ENCODE assay signal across 8 mouse cellular contexts in the genomic region with DNA sequence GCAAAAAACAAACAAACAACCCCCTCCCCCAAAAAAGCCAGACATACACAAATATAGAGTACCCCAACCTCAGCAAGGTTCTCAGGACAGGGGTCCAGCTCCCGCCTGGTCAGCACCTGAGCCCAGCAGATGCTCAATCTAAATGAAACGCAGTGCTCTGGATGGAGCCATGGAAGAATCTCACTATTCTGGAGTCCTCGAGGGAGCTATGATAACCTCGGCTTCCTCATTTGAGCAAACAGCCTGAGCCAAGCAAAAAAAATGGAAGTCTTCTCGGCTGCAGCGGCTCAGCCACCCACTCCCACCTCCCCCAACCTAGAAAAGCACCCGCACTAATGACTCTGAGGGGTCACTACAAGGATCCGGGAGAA. TPM values are rescaled to one million over a fixed set of nuclear protein-coding genes. Genes with fewer than 3 reads are reported as not detected.
A peak's percentile ranks its signal among the peaks of the same experiment; 100 is the strongest.
DNase-seq lines count a peak whose midpoint lies in the region; ATAC-seq and TF ChIP-seq lines count a peak whose summit lies in the region.

No protein-coding gene starts in this region.

- peaks cover 16% of the 10 kb centered on the region for H3K4me1 ChIP-seq in forebrain, embryonic 10.5 days
- H3K4me1 ChIP-seq in liver, embryonic 12.5 days: peaks cover 21% of the 10 kb centered on the region
- peaks cover 6% of the 10 kb centered on the region for H3K4me1 ChIP-seq in stomach, embryonic 15.5 days

- H3K4me2 ChIP-seq in liver, embryonic 12.5 days: peak overlapping the region; percentile 88
- H3K4me2 ChIP-seq in stomach, embryonic 15.5 days: peak overlapping the region; percentile 66

- H3K9ac ChIP-seq in liver, embryonic 12.5 days: peak overlapping the region; percentile 89
- H3K9ac ChIP-seq in stomach, embryonic 15.5 days: peak overlapping the region; percentile 83

- peaks cover 11% of the 10 kb centered on the region for H3K27me3 ChIP-seq in forebrain, embryonic 10.5 days (ENCODE audit: poor library complexity, severe bottlenecking)
- peaks cover 12% of the 10 kb centered on the region; the same call in 1 of the 2 replicates for H3K27me3 ChIP-seq in liver, embryonic 12.5 days (replicated peaks)
- H3K27me3 ChIP-seq in stomach, embryonic 15.5 days (replicated peaks): no peaks in the 10 kb centered on the region

- DNase-seq in gastrocnemius, adult 2 months: no peak
- no peak for DNase-seq in gastrocnemius, postnatal 36 days
- peak; percentile 24 for DNase-seq in 416B (ENCODE audit: low read depth)
- DNase-seq in forebrain, embryonic 10.5 days (ENCODE audit: extremely low spot score, low spot score): no peak
- no peak for DNase-seq in cerebellum, adult 8-10 months
- DNase-seq in layer of hippocampus, postnatal 14 days (ENCODE audit: low spot score in 2 of 2): no peak

- no peaks in the 10 kb centered on the region for H3K9me3 ChIP-seq in forebrain, embryonic 10.5 days
- H3K9me3 ChIP-seq in liver, embryonic 12.5 days (replicated peaks): no peaks in the 10 kb centered on the region
- no peaks in the 10 kb centered on the region for H3K9me3 ChIP-seq in stomach, embryonic 15.5 days

- intact Hi-C loops in gastrocnemius, adult 2 months (cut with DNase I): no loop called here
- intact Hi-C loops in gastrocnemius, postnatal 36 days (cut with DNase I): no loop called here

- H3K36me3 ChIP-seq in forebrain, embryonic 10.5 days (replicated peaks): peaks cover 42% of the 10 kb centered on the region
- H3K36me3 ChIP-seq in liver, embryonic 12.5 days: peaks cover 41% of the 10 kb centered on the region
- peaks cover 38% of the 10 kb centered on the region for H3K36me3 ChIP-seq in stomach, embryonic 15.5 days

- H3K27ac ChIP-seq in gastrocnemius, adult 2 months: peak overlapping the region; percentile 97
- peak overlapping the region; percentile 95 for H3K27ac ChIP-seq in forebrain, embryonic 10.5 days
- peak overlapping the region; percentile 39; the same call in 1 of the 2 replicates for H3K27ac ChIP-seq in liver, embryonic 12.5 days
- no peak overlapping the region for H3K27ac ChIP-seq in stomach, embryonic 15.5 days

- peak; percentile 19; the same call in 1 of the 2 replicates for ATAC-seq in liver, embryonic 12.5 days
- no peak; the same call in 1 of the 2 replicates for ATAC-seq in stomach, embryonic 15.5 days (ENCODE audit: insufficient read depth, low FRiP score, low read depth)

- WGBS in forebrain, embryonic 10.5 days: 9% methylated on average over 8 of the region's 8 CpGs
- 3% methylated on average over 8 of the region's 8 CpGs for WGBS in liver, embryonic 12.5 days (ENCODE audit: insufficient replicate concordance)
- 3% methylated on average over 8 of the region's 8 CpGs for WGBS in stomach, embryonic 15.5 days

- TF ChIP-seq CTCF in gastrocnemius, adult 2 months (IDR thresholded peaks at IDR 0.05): no peak

- peak overlapping the region; percentile 99 for H3K4me3 ChIP-seq in gastrocnemius, adult 2 months
- H3K4me3 ChIP-seq in forebrain, embryonic 10.5 days: peak overlapping the region; percentile 94
- peak overlapping the region; percentile 78 for H3K4me3 ChIP-seq in liver, embryonic 12.5 days
- H3K4me3 ChIP-seq in stomach, embryonic 15.5 days (replicated peaks): peak overlapping the region; percentile 89

RNA-seq across cellular contexts. Expression of a gene that starts 0.8 kb away (rescaled TPM):
- 1,000 to 10,000 TPM in 1 of 2 experiments, 100 to 1,000 TPM in 1; 866 to 1,200 TPM for total RNA-seq in gastrocnemius, adult 2 months (2021)
- 100 to 1,000 TPM; 906 to 972 TPM for total RNA-seq in gastrocnemius, postnatal 36 days (2021)
- 595 and 612 TPM in 2 replicates for polyA plus RNA-seq in forebrain, embryonic 10.5 days (2016; fragmentation: Nextera tagmentation; extraction: Ambion mirVana)
- 381 and 395 TPM in 2 replicates for polyA plus RNA-seq in liver, embryonic 12.5 days (2016; fragmentation: Nextera tagmentation; extraction: Ambion mirVana)
- 542 and 594 TPM in 2 replicates for polyA plus RNA-seq in stomach, embryonic 15.5 days (2015; fragmentation: Nextera tagmentation; extraction: Ambion mirVana)
- 100 to 1,000 TPM; 428 to 432 TPM for total RNA-seq in layer of hippocampus, postnatal 14 days (2021)

RNA-seq across cellular contexts. Expression of a gene that starts 1.8 kb away (rescaled TPM):
- total RNA-seq in gastrocnemius, adult 2 months (2021): not detected
- not detected for total RNA-seq in gastrocnemius, postnatal 36 days (2021)
- polyA plus RNA-seq in forebrain, embryonic 10.5 days (2016; fragmentation: Nextera tagmentation; extraction: Ambion mirVana): not detected in 2 replicates
- polyA plus RNA-seq in liver, embryonic 12.5 days (2016; fragmentation: Nextera tagmentation; extraction: Ambion mirVana): not detected in 2 replicates
- polyA plus RNA-seq in stomach, embryonic 15.5 days (2015; fragmentation: Nextera tagmentation; extraction: Ambion mirVana): 1.0 TPM in 1 of 2 replicates, not detected in the other
- not detected for total RNA-seq in layer of hippocampus, postnatal 14 days (2021)

RNA-seq across cellular contexts. Expression of a gene that starts 8.2 kb away (rescaled TPM):
- total RNA-seq in gastrocnemius, adult 2 months (2021): 100 to 1,000 TPM; 100 to 116 TPM
- total RNA-seq in gastrocnemius, postnatal 36 days (2021): 10 to 100 TPM; 93.2 to 95.3 TPM
- polyA plus RNA-seq in forebrain, embryonic 10.5 days (2016; fragmentation: Nextera tagmentation; extraction: Ambion mirVana): 48.6 and 51.6 TPM in 2 replicates
- polyA plus RNA-seq in liver, embryonic 12.5 days (2016; fragmentation: Nextera tagmentation; extraction: Ambion mirVana): 18.0 and 18.3 TPM in 2 replicates
- polyA plus RNA-seq in stomach, embryonic 15.5 days (2015; fragmentation: Nextera tagmentation; extraction: Ambion mirVana): 27.0 and 27.2 TPM in 2 replicates
- total RNA-seq in layer of hippocampus, postnatal 14 days (2021): 10 to 100 TPM; 30.5 to 31.2 TPM

RNA-seq across cellular contexts. Expression of a gene that starts 8.8 kb away (rescaled TPM):
- total RNA-seq in gastrocnemius, adult 2 months (2021): 10 to 100 TPM; 19.0 to 21.9 TPM
- total RNA-seq in gastrocnemius, postnatal 36 days (2021): 10 to 100 TPM; 15.3 to 17.6 TPM
- polyA plus RNA-seq in forebrain, embryonic 10.5 days (2016; fragmentation: Nextera tagmentation; extraction: Ambion mirVana): 0.88 and 1.7 TPM in 2 replicates
- polyA plus RNA-seq in liver, embryonic 12.5 days (2016; fragmentation: Nextera tagmentation; extraction: Ambion mirVana): 0.36 and 0.38 TPM in 2 replicates
- polyA plus RNA-seq in stomach, embryonic 15.5 days (2015; fragmentation: Nextera tagmentation; extraction: Ambion mirVana): 0.63 and 0.66 TPM in 2 replicates
- under 1 TPM; 0.14 to 0.24 TPM for total RNA-seq in layer of hippocampus, postnatal 14 days (2021)
